In genomic region chr6:48537105-48537954, GRCm38 (mm10) we compare ENCODE assay signal across 8 mouse cellular contexts. TPM values are rescaled to one million over a fixed set of nuclear protein-coding genes. Genes with fewer than 3 reads are reported as not detected.
DNase-seq lines count a peak whose midpoint lies in the region; ATAC-seq and TF ChIP-seq lines count a peak whose summit lies in the region.

Gene Atp6v0e2, plus strand, starts transcription at chr6:48537615.

- peak within 1 kb of the TSS; percentile 48 for H3K9ac ChIP-seq in intestine, embryonic 14.5 days (ENCODE audit: low read length)

- no peaks in the 10 kb centered on the region for H3K9me3 ChIP-seq in intestine, embryonic 14.5 days (ENCODE audit: control insufficient read depth, low read length)

- peak; percentile 83 for DNase-seq in adrenal gland, adult 8-10 months
- DNase-seq in embryo, embryonic 11 days: peak; percentile 95
- peak; percentile 73 to 79 for DNase-seq in gastrocnemius, postnatal 36 days
- DNase-seq in intestine, embryonic 14.5 days (ENCODE audit: low spot score): peak; percentile 90
- DNase-seq in left cerebral cortex, adult 2 months (ENCODE audit: extremely low spot score in 1 of 2, low spot score in 2 of 2): peak; percentile 91 to 92
- DNase-seq in lung, postnatal 25 days (ENCODE audit: low spot score): peak; percentile 77
- DNase-seq in right cerebral cortex, postnatal 14 days: peak; percentile 93

- H3K36me3 ChIP-seq in intestine, embryonic 14.5 days (ENCODE audit: control insufficient read depth, insufficient read depth, low read length): peaks cover 12% of the 10 kb centered on the region

- TF ChIP-seq CTCF in left cerebral cortex, adult 2 months (IDR thresholded peaks at IDR 0.05): no peak; the same call in 1 of the 2 replicates

- no peak within 1 kb of the TSS for H3K27ac ChIP-seq in intestine, embryonic 14.5 days (ENCODE audit: low read depth)
- H3K27ac ChIP-seq in left cerebral cortex, adult 2 months: peak within 1 kb of the TSS; percentile 97

- no peaks in the 10 kb centered on the region for H3K27me3 ChIP-seq in intestine, embryonic 14.5 days (replicated peaks; ENCODE audit: control insufficient read depth, insufficient read depth, low read length)

- WGBS in intestine, embryonic 14.5 days: 5% methylated on average over 38 of the region's 38 CpGs

- ATAC-seq in intestine, embryonic 14.5 days (replicated peaks; ENCODE audit: low FRiP score, low TSS enrichment, low read depth): peak; percentile 90
- no peak for ATAC-seq in monocyte, adult 5-6 weeks (replicated peaks; ENCODE audit: insufficient number of reproducible peaks, low FRiP score, low TSS enrichment, poor library complexity, severe bottlenecking)

- H3K4me3 ChIP-seq in intestine, embryonic 14.5 days (ENCODE audit: low read depth, low read length): peak within 1 kb of the TSS; percentile 44
- H3K4me3 ChIP-seq in left cerebral cortex, adult 2 months: peak within 1 kb of the TSS; percentile 73

- H3K4me1 ChIP-seq in intestine, embryonic 14.5 days (replicated peaks; ENCODE audit: control insufficient read depth, insufficient read depth, low read length): peaks cover 7% of the 10 kb centered on the region

- H3K4me2 ChIP-seq in intestine, embryonic 14.5 days (ENCODE audit: low read length): peak within 1 kb of the TSS; percentile 64

- intact Hi-C loops in gastrocnemius, postnatal 36 days (cut with DNase I): loop anchor here (5.0 kb wide), 1 partner anchor 360 kb away; no protein-coding TSS in a partner anchor
- intact Hi-C loops in left cerebral cortex, adult 2 months (cut with DNase I): loop anchor here (1.0 to 5.0 kb wide), 4 partner anchors 17 to 360 kb away; partner anchors contain the start of genes Krba1, Lrrc61, Sspo and Zfp467

RNA-seq across cellular contexts. Expression of gene Atp6v0e2, which starts in this region (rescaled TPM):
- 100 to 1,000 TPM; 100 to 130 (median 113) TPM for total RNA-seq in adrenal gland, adult 8-10 months (2022)
- 10 to 100 TPM; 39.4 to 51.3 TPM for total RNA-seq in gastrocnemius, postnatal 36 days (2021)
- polyA plus RNA-seq in intestine, embryonic 14.5 days (2014; fragmentation: Nextera tagmentation; extraction: Ambion mirVana): 25.0 and 29.2 TPM in 2 replicates
- 100 to 1,000 TPM; 411 to 422 TPM for total RNA-seq in left cerebral cortex, adult 2 months (2021)
- 1.8 TPM in 1 of 3 replicates, not detected in the others for total RNA-seq in monocyte, adult 5-6 weeks (2017)

Comparison
In these comparisons a context has a peak if more than half of its experiments do, and no peak if none do; other contexts are left out.
1. RNA of gene Atp6v0e2 (total RNA-seq): 411 to 422 TPM in left cerebral cortex, adult 2 months, 100 to 130 TPM in adrenal gland, adult 8-10 months and 39.4 to 51.3 TPM in gastrocnemius, postnatal 36 days; 1.8 TPM in monocyte, adult 5-6 weeks; every median in the first group is over 10 times any median in the second.
2. Peak in every context shown above with its lines, with median percentiles within 50 percentile points of each other: DNase-seq.